Mouse (Mus musculus) brain, adult 2 months (tissue): ENCODE data around the gene H1fx.
A peak's percentile ranks its signal among the peaks of the same experiment; 100 is the strongest.
"Not testable (repeated sequence)": the region's sequence is repeated elsewhere in the genome, so short reads cannot be mapped to it uniquely, and the experiment has no call there.

Experiments
- DNase-seq: peaks from one replicate; pipeline ENCODE4 v3.0.0; 2011; ENCODE audit warnings: low read depth, low spot score

The H1fx gene

GRCm38 (mm10) chr6:87981030-87981485, 379 bp downstream of the H1fx start:
- peak; percentile 58 for DNase-seq

- peak; percentile 91 for DNase-seq
These were observed 935 bp downstream of the H1fx start for GRCm38 (mm10) chr6:87980374-87981029.

- DNase-seq: no peak
These were observed 1.7 kb downstream of the H1fx start for GRCm38 (mm10) chr6:87979728-87980127.

- no peak for DNase-seq
These were observed 11.4 kb downstream of the H1fx start for GRCm38 (mm10) chr6:87970041-87970440.

- not testable (repeated sequence) for DNase-seq
These were observed 19.0 kb downstream of the H1fx start for GRCm38 (mm10) chr6:87962457-87962856.

- no peak for DNase-seq
These were observed 39.3 kb downstream of the H1fx start for GRCm38 (mm10) chr6:87942179-87942578.

- DNase-seq: no peak
These were observed 42.5 kb downstream of the H1fx start for GRCm38 (mm10) chr6:87938941-87939340.

- DNase-seq: peak; percentile 15
These were observed 44.2 kb downstream of the H1fx start for GRCm38 (mm10) chr6:87937178-87937788.

GRCm38 (mm10) chr6:87935037-87935436, 46.4 kb downstream of the H1fx start:
- DNase-seq: no peak
